Comparison of ENCODE assay signal across 19 mouse cellular contexts in genomic region chr14:104568549-104568948, GRCm38 (mm10). TPM values are rescaled to one million over a fixed set of nuclear protein-coding genes. Genes with fewer than 3 reads are reported as not detected.
DNase-seq lines count a peak whose midpoint lies in the region; ATAC-seq and TF ChIP-seq lines count a peak whose summit lies in the region.
"Had no signal": no experiment of that assay in that cellular context is flagged by ENCODE, and none has a peak within 500 bp of the region (broad histone marks: within the 10 kb centered on the region; RNA-seq: fewer than 3 reads in every experiment).

No protein-coding gene starts in this region.

- H3K9ac ChIP-seq in hindbrain, embryonic 16.5 days (ENCODE audit: low read depth, low read length): no peak overlapping the region
- no peak overlapping the region for H3K9ac ChIP-seq in midbrain, embryonic 13.5 days (replicated peaks)
- no peak overlapping the region for H3K9ac ChIP-seq in midbrain, postnatal 0 days (replicated peaks; ENCODE audit: low read length, poor library complexity, severe bottlenecking)
- H3K9ac ChIP-seq in forebrain, postnatal 0 days: no peak overlapping the region
- H3K9ac ChIP-seq: embryonic facial prominence, embryonic 12.5 days; heart, embryonic 13.5 days; hindbrain, embryonic 13.5 days had no signal

- H3K27me3 ChIP-seq in hindbrain, embryonic 10.5 days (ENCODE audit: insufficient read depth, poor library complexity, severe bottlenecking): no peaks in the 10 kb centered on the region
- H3K27me3 ChIP-seq in hindbrain, embryonic 16.5 days (replicated peaks; ENCODE audit: control insufficient read depth, insufficient read depth, low read length): no peaks in the 10 kb centered on the region
- H3K27me3 ChIP-seq in midbrain, embryonic 13.5 days: no peaks in the 10 kb centered on the region
- no peaks in the 10 kb centered on the region for H3K27me3 ChIP-seq in midbrain, postnatal 0 days (ENCODE audit: insufficient read depth, low read length)
- no peaks in the 10 kb centered on the region for H3K27me3 ChIP-seq in forebrain, postnatal 0 days (ENCODE audit: insufficient read depth, low read length)
- H3K27me3 ChIP-seq: embryonic facial prominence, embryonic 12.5 days; heart, embryonic 13.5 days; hindbrain, embryonic 13.5 days had no signal

- DNase-seq in hindbrain, embryonic 10.5 days (ENCODE audit: low spot score): no peak
- DNase-seq in midbrain, postnatal 0 days (ENCODE audit: low spot score): no peak
- peak; percentile 71 for DNase-seq in brain, embryonic 14.5 days (ENCODE audit: low read depth)
- peak; percentile 3 for DNase-seq in forebrain, postnatal 0 days
- no peak for DNase-seq in retina, postnatal 1 day
- DNase-seq: adrenal gland, adult 8-10 months; adrenal gland, postnatal 36 days; cerebellum, adult 11-12 months; cerebellum, adult 9-10 months; cerebellum, postnatal 25 days; gastrocnemius, postnatal 36 days; heart, adult 11 months; heart, postnatal 36 days had no signal

- 68% methylated on average over 4 of the region's 4 CpGs for WGBS in hindbrain, embryonic 10.5 days
- 43% methylated on average over 4 of the region's 4 CpGs for WGBS in hindbrain, embryonic 16.5 days
- 45% methylated on average over 4 of the region's 4 CpGs for WGBS in midbrain, embryonic 13.5 days
- WGBS in midbrain, postnatal 0 days: 33% methylated on average over 4 of the region's 4 CpGs
- 24% methylated on average over 4 of the region's 4 CpGs for WGBS in forebrain, postnatal 0 days

- H3K4me1 ChIP-seq in hindbrain, embryonic 10.5 days (replicated peaks): peaks cover 18% of the 10 kb centered on the region
- H3K4me1 ChIP-seq in hindbrain, embryonic 16.5 days (ENCODE audit: control insufficient read depth, insufficient read depth, low read depth, low read length): no peaks in the 10 kb centered on the region
- peaks cover 18% of the 10 kb centered on the region for H3K4me1 ChIP-seq in midbrain, embryonic 13.5 days (replicated peaks)
- H3K4me1 ChIP-seq in midbrain, postnatal 0 days (ENCODE audit: insufficient read depth, low read length): no peaks in the 10 kb centered on the region
- no peaks in the 10 kb centered on the region for H3K4me1 ChIP-seq in forebrain, postnatal 0 days (ENCODE audit: insufficient read depth)
- H3K4me1 ChIP-seq: embryonic facial prominence, embryonic 12.5 days; heart, embryonic 13.5 days had no signal

- no peak for ATAC-seq in hindbrain, embryonic 16.5 days
- peak; percentile 59; the same call in 1 of the 2 replicates for ATAC-seq in midbrain, embryonic 13.5 days
- no peak for ATAC-seq in midbrain, postnatal 0 days (ENCODE audit: low FRiP score)
- ATAC-seq in forebrain, postnatal 0 days: peak; percentile 45; the same call in 1 of the 2 replicates
- ATAC-seq: intestine, embryonic 16.5 days had no signal

- no peak for TF ChIP-seq POLR2A in brain, embryonic 14.5 days (IDR thresholded peaks at IDR 0.05; ENCODE audit: borderline replicate concordance, extremely low read depth, insufficient read depth, insufficient read length, poor library complexity, severe bottlenecking)

- H3K9me3 ChIP-seq in hindbrain, embryonic 10.5 days: no peaks in the 10 kb centered on the region
- no peaks in the 10 kb centered on the region for H3K9me3 ChIP-seq in hindbrain, embryonic 16.5 days (ENCODE audit: control insufficient read depth, low read length)
- H3K9me3 ChIP-seq in midbrain, embryonic 13.5 days: no peaks in the 10 kb centered on the region
- H3K9me3 ChIP-seq in midbrain, postnatal 0 days (ENCODE audit: low read length): no peaks in the 10 kb centered on the region
- H3K9me3 ChIP-seq in forebrain, postnatal 0 days (ENCODE audit: low read length): no peaks in the 10 kb centered on the region
- H3K9me3 ChIP-seq: embryonic facial prominence, embryonic 12.5 days; heart, embryonic 13.5 days; hindbrain, embryonic 13.5 days had no signal

- H3K27ac ChIP-seq in hindbrain, embryonic 10.5 days: peak overlapping the region; percentile 50; the same call in 1 of the 2 replicates
- no peak overlapping the region for H3K27ac ChIP-seq in hindbrain, embryonic 16.5 days (ENCODE audit: low read depth, low read length)
- no peak overlapping the region for H3K27ac ChIP-seq in midbrain, embryonic 13.5 days
- no peak overlapping the region for H3K27ac ChIP-seq in midbrain, postnatal 0 days (ENCODE audit: low read depth, low read length)
- H3K27ac ChIP-seq in forebrain, postnatal 0 days (ENCODE audit: low read depth, low read length): no peak overlapping the region
- H3K27ac ChIP-seq: embryonic facial prominence, embryonic 12.5 days; heart, embryonic 13.5 days; hindbrain, embryonic 13.5 days had no signal

- no peaks in the 10 kb centered on the region for H3K36me3 ChIP-seq in hindbrain, embryonic 10.5 days
- no peaks in the 10 kb centered on the region for H3K36me3 ChIP-seq in hindbrain, embryonic 16.5 days (ENCODE audit: control insufficient read depth, insufficient read depth, low read length)
- no peaks in the 10 kb centered on the region for H3K36me3 ChIP-seq in midbrain, embryonic 13.5 days
- H3K36me3 ChIP-seq in midbrain, postnatal 0 days (ENCODE audit: insufficient read depth, low read length): no peaks in the 10 kb centered on the region
- H3K36me3 ChIP-seq in forebrain, postnatal 0 days (ENCODE audit: insufficient read depth): no peaks in the 10 kb centered on the region
- H3K36me3 ChIP-seq: embryonic facial prominence, embryonic 12.5 days; heart, embryonic 13.5 days; hindbrain, embryonic 13.5 days had no signal

- no peak overlapping the region for H3K4me3 ChIP-seq in hindbrain, embryonic 10.5 days
- H3K4me3 ChIP-seq in hindbrain, embryonic 16.5 days (ENCODE audit: low read length): no peak overlapping the region
- no peak overlapping the region for H3K4me3 ChIP-seq in midbrain, embryonic 13.5 days (replicated peaks)
- no peak overlapping the region for H3K4me3 ChIP-seq in midbrain, postnatal 0 days (ENCODE audit: low read depth, low read length)
- no peak overlapping the region for H3K4me3 ChIP-seq in forebrain, postnatal 0 days (ENCODE audit: low read depth, low read length)
- H3K4me3 ChIP-seq: embryonic facial prominence, embryonic 12.5 days; heart, embryonic 13.5 days; hindbrain, embryonic 13.5 days had no signal

- TF ChIP-seq CTCF in midbrain, postnatal 0 days (IDR thresholded peaks at IDR 0.05): no peak
- TF ChIP-seq CTCF in brain, embryonic 14.5 days (IDR thresholded peaks at IDR 0.05; ENCODE audit: borderline replicate concordance, extremely low read depth, insufficient read depth, insufficient read length): no peak
- no peak for TF ChIP-seq CTCF in forebrain, postnatal 0 days (IDR thresholded peaks at IDR 0.05; ENCODE audit: low read depth)

- H3K4me2 ChIP-seq in hindbrain, embryonic 16.5 days (ENCODE audit: low read length): no peak overlapping the region
- no peak overlapping the region for H3K4me2 ChIP-seq in midbrain, embryonic 13.5 days (replicated peaks)
- H3K4me2 ChIP-seq in midbrain, postnatal 0 days (ENCODE audit: low read depth, low read length, poor library complexity, severe bottlenecking): no peak overlapping the region
- no peak overlapping the region for H3K4me2 ChIP-seq in forebrain, postnatal 0 days (ENCODE audit: low read depth)
- H3K4me2 ChIP-seq: embryonic facial prominence, embryonic 12.5 days; heart, embryonic 13.5 days; hindbrain, embryonic 13.5 days had no signal

RNA-seq across cellular contexts. Expression of gene Rnf219, which starts 46.1 kb away (rescaled TPM):
- polyA plus RNA-seq in hindbrain, embryonic 10.5 days (2016; fragmentation: Nextera tagmentation; extraction: Ambion mirVana): 31.5 and 46.8 TPM in 2 replicates
- 25.1 and 26.1 TPM in 2 replicates for polyA plus RNA-seq in hindbrain, embryonic 16.5 days (2015; fragmentation: Nextera tagmentation; extraction: Ambion mirVana)
- 40.1 and 43.5 TPM in 2 replicates for polyA plus RNA-seq in midbrain, embryonic 13.5 days (2015; fragmentation: Nextera tagmentation; extraction: Ambion mirVana)
- total RNA-seq in midbrain, postnatal 0 days (2014; rRNA removed): 11.9 and 22.0 TPM in 2 replicates
- 18.7 and 26.3 TPM in 2 replicates for polyA plus RNA-seq in midbrain, postnatal 0 days (2015; fragmentation: Nextera tagmentation; extraction: Ambion mirVana)
- polyA plus RNA-seq in brain, embryonic 14.5 days (2012; rRNA removed): 12.4 and 16.2 TPM in 2 replicates
- 12.0 and 12.8 TPM in 2 replicates for total RNA-seq in forebrain, postnatal 0 days (2014; rRNA removed)
- 10.5 and 17.9 TPM in 2 replicates for polyA plus RNA-seq in forebrain, postnatal 0 days (2015; fragmentation: Nextera tagmentation; extraction: Ambion mirVana)

Comparison
In these comparisons a context has a peak if more than half of its experiments do, and no peak if none do; other contexts are left out.
1. ATAC-seq: peak in midbrain, embryonic 13.5 days (single experiment) and forebrain, postnatal 0 days (single experiment); none in hindbrain, embryonic 16.5 days (single experiment) and midbrain, postnatal 0 days (single experiment).
2. DNase-seq: peak in brain, embryonic 14.5 days (single experiment) and forebrain, postnatal 0 days (single experiment); none in hindbrain, embryonic 10.5 days (single experiment), midbrain, postnatal 0 days (single experiment) and retina, postnatal 1 day (single experiment).